Mouse (Mus musculus) stomach, embryonic 16.5 days (tissue): Measurements from ENCODE around the gene Atp6v1c2. TPM values are rescaled to one million over a fixed set of nuclear protein-coding genes. Genes with fewer than 3 reads are reported as not detected.

ENCODE experiments used
- ATAC-seq: fragments of 200-750 bp; cut with Nextera tagmentation; 2 replicates; pipeline ENCODE4 v1.8.0; 2017; ENCODE audit warnings: moderate number of reproducible peaks, moderate TSS enrichment; ENCODE audit not compliant: insufficient read depth, low FRiP score
- H3K27ac ChIP-seq: fragments of 300-500 bp; sonication (generic); 2 replicates; pipeline ENCODE4 v1.5.1; 2014; ENCODE audit warnings: low read length
- H3K27me3 ChIP-seq: fragments of 300-500 bp; sonication (generic); 2 replicates; pipeline ENCODE4 v1.6.1; 2014; ENCODE audit warnings: low read length, control low read depth, mixed read lengths; ENCODE audit not compliant: control insufficient read depth, insufficient read depth
- H3K36me3 ChIP-seq: fragments of 300-500 bp; sonication (generic); 2 replicates; pipeline ENCODE4 v1.6.1; 2014; ENCODE audit warnings: low read length; ENCODE audit not compliant: control insufficient read depth, insufficient read depth
- H3K4me1 ChIP-seq: fragments of 300-500 bp; sonication (generic); 2 replicates; pipeline ENCODE4 v1.6.1; 2014; ENCODE audit warnings: low read length, control low read depth, mixed read lengths; ENCODE audit not compliant: control insufficient read depth, insufficient read depth
- H3K4me2 ChIP-seq: fragments of 300-500 bp; sonication (generic); 2 replicates; pipeline ENCODE4 v1.6.1; 2014; ENCODE audit warnings: low read depth, low read length, mixed read lengths
- H3K4me3 ChIP-seq: fragments of 300-500 bp; sonication (generic); replicated peaks from 2 replicates; pipeline ENCODE4 v1.5.1; 2014; ENCODE audit warnings: mild to moderate bottlenecking, low read length
- H3K9ac ChIP-seq: fragments of 300-500 bp; sonication (generic); 2 replicates; pipeline ENCODE4 v1.6.1; 2014; ENCODE audit warnings: low read length
- H3K9me3 ChIP-seq: fragments of 300-500 bp; sonication (generic); replicated peaks from 2 replicates; pipeline ENCODE4 v1.6.1; 2016; ENCODE audit warnings: low read length, control low read depth; ENCODE audit not compliant: control insufficient read depth
- WGBS: fragments of 180-500 bp; shearing (Covaris S2); extraction: QIAGEN DNeasy Blood & Tissue Kit; methylation state at CpG from one replicate; pipeline ENCODE4 v1.1.7; 2014; 5-methylcytosine and 5-hydroxymethylcytosine counted together
- polyA plus RNA-seq: library from polyadenylated mRNA; unstranded; fragments of >200 nt; fragmentation: Nextera tagmentation; extraction: Ambion mirVana; gene quantifications from 2 replicates; pipeline ENCODE4 v1.2.1, GENCODE M21; 2015

Gene Atp6v1c2
- polyA plus RNA-seq, 1 experiment from 2014 or later, result 0.88 TPM

GRCm38 (mm10) chr12:17362316-17362715 is 33.2 kb upstream of the Atp6v1c2 start:
- no peak overlapping the region for H3K4me3 ChIP-seq
- no peaks in the 10 kb centered on the region for H3K4me1 ChIP-seq
- H3K36me3 ChIP-seq, result peaks cover 16% of the 10 kb centered on the region
- no peak overlapping the region for H3K4me2 ChIP-seq
- no peaks in the 10 kb centered on the region for H3K27me3 ChIP-seq
- 95% methylated on average over 5 of the region's 5 CpGs for WGBS
- H3K27ac ChIP-seq, result no peak overlapping the region
- no peak overlapping the region for H3K9ac ChIP-seq
- no peaks in the 10 kb centered on the region for H3K9me3 ChIP-seq
- ATAC-seq, result no peak

- H3K9me3 ChIP-seq, result no peaks in the 10 kb centered on the region
- peaks cover 16% of the 10 kb centered on the region for H3K36me3 ChIP-seq
- H3K27ac ChIP-seq, result no peak overlapping the region
- ATAC-seq, result no peak
- no peak overlapping the region for H3K9ac ChIP-seq
- H3K27me3 ChIP-seq, result no peaks in the 10 kb centered on the region
- no peak overlapping the region for H3K4me2 ChIP-seq
- no peaks in the 10 kb centered on the region for H3K4me1 ChIP-seq
- 84% methylated on average over 4 of the region's 4 CpGs for WGBS
- H3K4me3 ChIP-seq, result no peak overlapping the region
Measured at GRCm38 (mm10) chr12:17360650-17361049, 31.5 kb upstream of the Atp6v1c2 start.

GRCm38 (mm10) chr12:17360104-17360503 is 30.9 kb upstream of the Atp6v1c2 start:
- ATAC-seq, result no peak
- Histone ChIP-seq H3K36me3 (peaks cover 16% of the 10 kb centered on the region), H3K4me2 (no peak overlapping the region), H3K27ac (no peak overlapping the region), H3K4me1 (no peaks in the 10 kb centered on the region), H3K27me3 (no peaks in the 10 kb centered on the region), H3K4me3 (no peak overlapping the region), H3K9ac (no peak overlapping the region), H3K9me3 (no peaks in the 10 kb centered on the region)
- WGBS, result 56% methylated on average over 9 of the region's 9 CpGs

GRCm38 (mm10) chr12:17358981-17359380 is 29.8 kb upstream of the Atp6v1c2 start:
- no peak overlapping the region for H3K4me2 ChIP-seq
- no peaks in the 10 kb centered on the region for H3K4me1 ChIP-seq
- H3K9ac ChIP-seq, result no peak overlapping the region
- ATAC-seq, result no peak
- H3K36me3 ChIP-seq, result peaks cover 16% of the 10 kb centered on the region
- no peak overlapping the region for H3K4me3 ChIP-seq
- no peak overlapping the region for H3K27ac ChIP-seq
- no peaks in the 10 kb centered on the region for H3K27me3 ChIP-seq
- 86% methylated on average over 9 of the region's 9 CpGs for WGBS
- H3K9me3 ChIP-seq, result no peaks in the 10 kb centered on the region

GRCm38 (mm10) chr12:17357795-17358194 is 28.6 kb upstream of the Atp6v1c2 start:
- peaks cover 6% of the 10 kb centered on the region for H3K36me3 ChIP-seq
- WGBS, result 79% methylated on average over 5 of the region's 5 CpGs

GRCm38 (mm10) chr12:17356853-17357252 is 27.7 kb upstream of the Atp6v1c2 start:
- Histone ChIP-seq H3K4me2 (no peak overlapping the region), H3K27me3 (no peaks in the 10 kb centered on the region), H3K27ac (no peak overlapping the region), H3K9me3 (no peaks in the 10 kb centered on the region), H3K4me3 (no peak overlapping the region), H3K4me1 (no peaks in the 10 kb centered on the region), H3K9ac (no peak overlapping the region), H3K36me3 (peaks cover 3% of the 10 kb centered on the region; the same call in 1 of the 2 replicates)
- no peak for ATAC-seq
- WGBS, result 77% methylated on average over 4 of the region's 4 CpGs

More at GRCm38 (mm10) chr12:17357795-17358194, 28.6 kb upstream of the Atp6v1c2 start:
- H3K4me2 ChIP-seq, result no peak overlapping the region
- no peak overlapping the region for H3K27ac ChIP-seq
- no peak for ATAC-seq
- no peaks in the 10 kb centered on the region for H3K27me3 ChIP-seq
- H3K4me1 ChIP-seq, result no peaks in the 10 kb centered on the region
- no peak overlapping the region for H3K4me3 ChIP-seq
- no peak overlapping the region for H3K9ac ChIP-seq
- no peaks in the 10 kb centered on the region for H3K9me3 ChIP-seq

GRCm38 (mm10) chr12:17350106-17350505 is 20.9 kb upstream of the Atp6v1c2 start:
- H3K4me1 ChIP-seq, result peaks cover 4% of the 10 kb centered on the region; the same call in 1 of the 2 replicates
- H3K9ac ChIP-seq, result no peak overlapping the region
- H3K27ac ChIP-seq, result no peak overlapping the region
- no peaks in the 10 kb centered on the region for H3K9me3 ChIP-seq
- ATAC-seq, result no peak
- H3K4me3 ChIP-seq, result no peak overlapping the region
- H3K4me2 ChIP-seq, result no peak overlapping the region
- no peaks in the 10 kb centered on the region; the same call in 1 of the 2 replicates for H3K36me3 ChIP-seq
- no peaks in the 10 kb centered on the region for H3K27me3 ChIP-seq

GRCm38 (mm10) chr12:17348048-17349036 is 19.2 kb upstream of the Atp6v1c2 start, which contains the start of gene Nol10:
Gene Nol10 (plus strand): TSS chr12:17348458.
- H3K4me2 ChIP-seq, result peak within 1 kb of the TSS; percentile 95
- H3K36me3 ChIP-seq, result no peaks in the 10 kb centered on the region; the same call in 1 of the 2 replicates
- peak; percentile 95 for ATAC-seq
- peaks cover 4% of the 10 kb centered on the region; the same call in 1 of the 2 replicates for H3K4me1 ChIP-seq
- H3K9ac ChIP-seq, result peak within 1 kb of the TSS; percentile 82
- peak within 1 kb of the TSS; percentile 26; the same call in 1 of the 2 replicates for H3K27ac ChIP-seq
- peak within 1 kb of the TSS; percentile 85 for H3K4me3 ChIP-seq
- H3K9me3 ChIP-seq, result no peaks in the 10 kb centered on the region
- under 1% methylated on average over 42 of the region's 42 CpGs for WGBS
- no peaks in the 10 kb centered on the region for H3K27me3 ChIP-seq
